Mouse (Mus musculus) thymus, adult 18-20 months (tissue): ENCODE data around the gene Tdp2.
A peak's percentile ranks its signal among the peaks of the same experiment; 100 is the strongest.

Experiments used
- DNase-seq, 2 experiments: peaks; one replicate each; pipeline ENCODE4 v3.0.0; 2022; ENCODE audit warnings: mixed read lengths in 2 of 2

Gene Tdp2

DNA sequence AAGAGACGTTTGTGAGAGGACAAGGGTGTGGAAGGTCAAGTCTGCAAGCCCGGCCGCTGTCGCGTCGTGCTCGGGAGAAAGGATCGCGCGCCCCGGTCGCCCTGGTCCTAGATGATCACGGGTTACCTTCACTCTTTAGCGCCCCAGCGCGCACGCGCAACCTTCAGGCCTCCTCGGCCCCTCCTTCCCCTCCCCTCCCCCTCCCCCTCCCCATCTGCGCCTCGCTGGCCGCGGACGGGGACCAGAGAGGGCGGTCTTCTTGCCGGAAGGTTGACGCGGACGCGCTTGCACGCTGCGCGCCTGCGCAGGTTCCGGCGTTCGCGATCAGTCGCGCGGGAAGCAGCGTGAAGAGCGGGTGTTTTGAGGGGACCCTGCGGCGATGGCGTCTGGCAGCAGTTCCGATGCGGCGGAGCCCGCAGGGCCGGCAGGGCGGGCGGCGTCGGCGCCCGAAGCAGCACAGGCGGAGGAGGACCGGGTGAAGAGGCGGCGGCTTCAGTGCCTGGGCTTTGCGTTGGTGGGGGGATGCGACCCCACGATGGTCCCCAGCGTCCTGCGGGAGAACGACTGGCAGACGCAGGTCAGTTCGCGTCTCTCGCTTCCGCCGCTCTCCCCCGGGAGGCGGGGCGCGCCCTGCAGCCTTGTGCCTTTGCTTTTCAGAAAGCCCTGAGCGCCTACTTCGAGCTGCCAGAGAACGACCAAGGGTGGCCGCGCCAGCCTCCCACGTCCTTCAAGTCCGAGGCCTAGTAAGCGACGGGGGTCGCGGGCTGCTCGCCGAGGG lies at the start of gene Tdp2, which contains the start of gene Acot13:
Gene Tdp2 (plus strand): TSS at position 327 of the 778 bp plus-strand sequence.
Gene Acot13 (minus strand): TSS at position 188 of the 778 bp plus-strand sequence.
- peak; percentile 91 for DNase-seq

DNA sequence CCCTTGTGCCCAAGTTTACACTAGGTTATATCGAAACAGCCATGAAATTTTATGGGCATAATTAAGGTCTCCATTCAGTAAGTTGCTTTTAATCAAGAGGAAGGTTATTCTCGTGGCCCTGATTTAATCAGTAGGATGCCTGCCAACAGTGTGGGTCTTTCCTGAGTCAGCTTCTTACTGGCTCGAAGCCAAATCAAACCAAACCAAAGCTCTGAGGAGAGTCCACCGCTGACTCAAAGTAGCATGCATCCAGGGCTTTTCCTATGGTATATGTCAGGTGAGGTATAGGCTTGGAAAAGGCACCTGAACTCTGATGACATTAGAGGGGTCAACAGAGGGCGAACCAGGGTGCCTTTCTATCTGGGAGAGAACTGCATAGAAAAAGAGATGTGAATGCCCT lies 49.6 kb upstream of the Tdp2 start:
- no peak for DNase-seq

- DNase-seq, result peak; percentile 48 to 66
Observed at GRCm38 (mm10) chr13:24786014-24786490, 45.4 kb upstream of the Tdp2 start.

- DNase-seq, result no peak
Observed at GRCm38 (mm10) chr13:24787477-24787876, 44.0 kb upstream of the Tdp2 start.

DNA sequence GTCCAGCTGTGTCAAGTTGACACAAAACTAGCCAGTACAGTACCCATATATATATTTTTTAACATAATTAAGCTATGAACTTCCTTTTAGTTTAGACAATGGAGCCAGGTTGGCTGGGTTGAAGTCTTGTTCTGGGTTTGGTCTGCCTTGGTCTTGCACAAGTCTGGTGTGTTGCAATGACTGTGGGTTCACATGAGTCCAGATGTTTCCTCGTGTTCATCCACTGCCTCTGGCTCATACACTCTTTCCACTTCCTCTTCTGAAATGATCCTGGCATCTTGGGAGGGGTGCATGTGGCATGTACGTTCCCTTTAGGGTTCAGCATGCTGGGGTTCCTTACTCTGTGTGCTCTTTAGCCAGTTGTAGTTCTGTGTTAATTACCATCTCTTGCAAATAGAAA lies 40.1 kb upstream of the Tdp2 start:
- no peak for DNase-seq

DNA sequence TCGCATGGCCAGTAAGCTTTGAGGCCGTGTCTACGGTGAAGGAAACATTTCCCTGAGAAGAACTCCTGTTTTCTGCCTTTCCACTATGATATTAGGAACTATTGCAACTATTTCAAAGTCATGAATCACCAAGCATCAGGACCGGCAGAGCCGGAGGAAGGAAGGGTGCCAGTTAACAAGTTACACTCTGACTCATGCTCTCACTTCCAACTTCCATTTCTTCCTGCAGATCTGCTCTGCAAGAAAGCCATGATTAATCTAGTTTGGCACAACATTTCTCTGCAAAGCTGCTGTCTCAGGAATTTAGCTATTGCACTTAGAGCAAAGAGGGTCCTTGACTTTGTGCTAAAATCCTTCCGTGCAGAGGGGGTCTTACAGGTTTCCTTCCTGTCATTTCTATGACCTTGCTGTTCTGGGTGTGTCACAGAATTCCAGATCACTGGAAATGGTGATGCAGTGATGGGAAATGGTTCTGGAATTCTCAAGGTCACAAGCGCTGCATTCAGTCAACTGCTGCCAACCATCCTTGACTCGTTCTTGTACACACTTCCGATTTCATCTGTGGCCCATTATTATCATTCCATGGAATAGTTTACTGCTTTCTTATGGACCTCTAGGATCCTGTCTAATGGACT lies 39.0 kb upstream of the Tdp2 start:
- DNase-seq, result no peak

DNA sequence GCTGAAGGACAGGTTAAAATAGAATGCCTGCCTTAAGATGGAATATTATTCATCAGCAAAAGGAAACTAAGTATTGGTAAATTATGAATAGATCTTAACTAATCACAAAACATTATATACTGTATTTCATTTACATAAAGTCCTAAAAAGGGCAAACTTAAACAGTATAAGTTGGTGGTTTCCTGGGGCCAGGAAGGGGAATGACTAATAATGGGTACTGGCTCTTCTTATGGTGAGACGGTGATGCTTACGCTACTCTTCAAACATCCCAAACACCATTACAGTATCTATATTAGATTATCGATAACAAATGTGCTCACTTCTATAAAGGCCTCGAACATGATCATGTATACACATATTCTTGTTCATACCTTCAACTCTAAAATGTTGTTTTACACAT lies 32.8 kb upstream of the Tdp2 start:
- no peak for DNase-seq

- DNase-seq, result no peak
Observed at GRCm38 (mm10) chr13:24799378-24799777, 32.1 kb upstream of the Tdp2 start.

DNA sequence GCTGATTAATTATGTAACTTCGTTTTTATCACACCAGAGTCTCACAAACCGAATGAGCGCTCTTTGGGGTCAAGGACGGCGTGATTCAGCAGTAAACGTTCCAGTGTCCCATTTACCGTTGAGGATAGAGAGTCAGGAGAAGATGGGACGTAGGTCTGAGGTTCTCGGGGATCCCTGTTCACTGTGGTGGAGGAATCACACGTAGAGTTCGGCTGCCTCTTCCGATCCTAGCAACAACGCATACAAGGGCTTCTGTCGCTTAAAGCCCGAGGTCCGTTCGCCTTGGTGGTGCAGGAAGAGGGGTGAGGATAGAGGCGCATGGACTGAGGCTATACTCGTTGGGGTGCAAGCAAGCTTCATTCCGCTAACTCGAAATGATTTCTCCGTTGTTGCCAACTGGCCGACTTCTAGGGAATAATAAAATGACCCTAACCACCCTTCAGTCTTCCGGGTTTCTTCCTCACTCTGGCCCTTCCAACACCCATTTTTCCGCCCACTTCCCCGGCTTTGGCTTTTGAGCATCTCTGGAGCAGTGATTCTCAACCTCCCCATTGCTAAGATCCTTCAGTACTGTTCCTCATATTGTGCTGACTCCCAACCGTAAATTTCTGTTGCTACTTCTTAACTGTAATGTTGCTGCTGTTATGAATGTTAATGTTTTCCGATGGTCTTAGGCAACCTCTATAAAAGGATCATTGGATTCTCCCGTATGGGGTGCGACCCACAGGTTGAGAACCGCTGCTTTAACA lies 31.4 kb upstream of the Tdp2 start:
- DNase-seq, result peak; percentile 13 to 42

DNA sequence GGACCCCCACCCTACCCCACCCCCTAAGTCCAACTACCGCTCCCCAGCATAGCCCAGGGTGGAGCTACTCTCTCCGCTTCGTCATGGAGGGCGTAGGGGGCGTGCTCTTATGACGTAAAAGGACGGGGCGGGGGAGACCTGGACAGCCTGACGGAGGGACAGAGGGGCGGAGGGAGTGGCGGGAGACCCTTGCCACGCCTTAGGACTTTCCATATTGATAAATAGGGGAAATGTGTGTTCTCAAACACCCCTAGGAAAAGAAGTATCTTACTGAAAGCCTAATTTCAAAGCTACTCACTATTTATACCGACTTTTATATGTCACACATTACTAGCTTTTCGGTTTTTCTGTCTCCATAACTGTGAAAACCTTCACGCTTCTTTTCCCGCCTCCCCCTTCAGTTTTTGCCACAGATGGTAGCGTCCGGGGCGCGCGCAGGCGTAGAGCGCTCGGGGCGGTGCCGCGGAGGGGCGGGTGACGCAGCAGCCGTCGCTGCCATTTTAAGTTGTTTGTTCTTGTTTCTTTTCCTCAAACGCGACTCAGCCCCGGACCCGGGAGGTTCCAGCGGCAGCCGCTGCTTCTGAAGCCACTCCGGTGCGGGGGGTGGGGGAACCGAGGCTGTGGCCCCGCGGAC lies 30.7 kb upstream of the Tdp2 start:
- DNase-seq, result peak; percentile 96 to 97

GRCm38 (mm10) chr13:24801308-24801921 lies 30.1 kb upstream of the Tdp2 start, which contains the start of gene BC005537:
Gene BC005537 (plus strand): TSS chr13:24801657.
- DNase-seq, result no peak

GRCm38 (mm10) chr13:24802131-24802691 lies 29.3 kb upstream of the Tdp2 start:
- DNase-seq, result peak; percentile 28 to 35

DNA sequence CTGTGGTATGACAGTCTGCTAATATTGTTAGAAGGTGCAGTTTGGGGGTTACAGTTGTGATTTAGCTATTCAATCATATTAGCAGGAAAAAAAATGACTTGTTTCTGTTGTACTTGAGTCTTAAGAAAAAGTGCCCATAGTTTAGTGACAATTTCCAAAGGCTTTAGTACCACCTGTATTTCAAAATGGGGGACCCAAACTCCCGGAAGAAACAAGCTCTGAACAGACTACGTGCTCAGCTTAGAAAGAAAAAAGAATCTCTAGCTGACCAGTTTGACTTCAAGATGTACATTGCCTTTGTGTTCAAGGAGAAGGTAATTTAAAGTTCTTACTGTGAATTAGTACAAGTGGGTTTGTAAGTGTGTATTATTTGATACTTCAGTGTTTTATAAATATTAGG lies 28.3 kb upstream of the Tdp2 start:
- DNase-seq, result no peak

GRCm38 (mm10) chr13:24806079-24806478 lies 25.4 kb upstream of the Tdp2 start:
- no peak for DNase-seq

DNA sequence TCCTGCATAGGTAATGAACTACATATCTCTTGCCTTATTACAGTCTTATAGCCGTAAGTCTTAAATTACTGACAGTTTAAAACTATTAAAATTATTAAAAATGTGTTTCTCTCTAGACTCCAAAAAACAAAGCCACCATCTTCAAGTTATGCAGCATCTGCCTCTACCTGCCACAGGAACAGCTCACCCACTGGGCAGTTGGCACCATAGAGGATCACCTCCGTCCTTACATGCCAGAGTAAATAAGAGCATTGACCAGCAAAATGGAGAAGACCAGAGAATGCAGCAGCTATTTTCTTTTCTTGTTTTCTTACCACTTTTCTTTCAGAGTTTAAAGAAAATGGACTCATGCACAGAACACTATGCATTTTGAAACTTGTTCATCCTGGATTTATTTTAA lies 19.0 kb upstream of the Tdp2 start:
- DNase-seq, result no peak

GRCm38 (mm10) chr13:24814616-24815015 lies 16.9 kb upstream of the Tdp2 start:
- no peak for DNase-seq

DNA sequence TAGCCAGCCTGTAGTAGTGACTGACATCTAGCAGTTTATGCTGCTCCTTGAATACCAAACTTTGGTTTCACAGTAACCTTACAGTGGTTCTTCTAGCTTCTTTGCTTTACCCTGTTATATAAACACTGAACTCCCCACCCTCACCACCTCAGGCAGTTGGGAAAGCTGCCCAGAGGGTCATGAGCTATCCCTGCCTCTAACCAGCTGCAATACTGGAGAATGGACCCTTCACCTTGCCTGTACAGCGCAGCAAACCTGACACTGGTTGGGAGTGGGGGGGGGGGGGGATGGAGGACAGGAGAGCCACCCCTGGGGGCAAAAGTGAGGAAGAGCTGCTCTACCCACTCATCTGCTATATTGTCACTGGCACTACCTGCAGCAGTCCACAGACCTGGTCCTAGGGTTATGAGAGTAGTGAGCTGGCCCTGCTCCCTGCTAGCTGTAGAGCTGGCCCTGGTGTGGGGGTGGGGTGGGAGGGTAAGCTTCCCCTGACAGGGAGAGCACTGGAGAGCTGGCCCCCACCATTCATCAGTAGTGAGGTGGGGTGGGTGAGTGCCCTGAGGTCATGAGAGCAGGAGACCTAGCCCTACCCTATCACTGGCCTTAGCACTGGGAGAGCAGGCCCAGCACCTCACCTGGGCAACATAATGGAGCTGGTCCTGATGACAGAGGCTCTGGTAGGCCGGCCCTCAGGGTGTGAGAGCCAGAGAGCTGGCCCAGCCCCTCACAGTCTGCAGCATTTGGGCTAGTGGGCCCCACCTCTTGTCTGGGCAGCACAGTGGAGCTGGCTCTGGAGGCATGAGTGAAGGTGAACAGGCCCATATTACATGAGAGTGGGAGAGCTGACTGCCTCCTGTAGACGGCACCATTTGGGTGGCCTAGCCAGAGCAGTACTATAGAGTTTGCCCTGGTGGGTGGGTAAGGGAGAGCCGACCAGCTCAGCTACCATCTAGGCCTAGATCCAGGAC lies 15.1 kb upstream of the Tdp2 start:
- no peak for DNase-seq

DNA sequence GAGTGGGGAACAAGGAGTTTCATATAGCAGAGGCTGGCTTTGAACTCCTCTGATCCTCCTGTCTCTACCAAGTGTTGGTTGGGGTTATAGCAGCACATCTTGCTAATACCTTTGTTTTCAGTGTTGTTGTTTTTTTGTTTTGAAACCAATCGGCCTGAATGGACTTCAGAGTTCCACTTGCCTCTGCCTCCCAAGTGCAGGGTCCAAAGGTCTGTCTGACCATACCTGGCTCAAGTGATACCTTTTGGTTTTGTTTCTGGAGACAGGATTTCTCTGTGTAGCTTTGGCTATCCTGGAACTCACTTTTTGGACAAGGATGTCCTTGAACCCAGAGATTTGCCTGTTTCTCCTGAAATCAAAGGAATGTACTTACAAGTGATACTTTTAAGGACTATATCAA lies 11.5 kb upstream of the Tdp2 start:
- no peak for DNase-seq

DNA sequence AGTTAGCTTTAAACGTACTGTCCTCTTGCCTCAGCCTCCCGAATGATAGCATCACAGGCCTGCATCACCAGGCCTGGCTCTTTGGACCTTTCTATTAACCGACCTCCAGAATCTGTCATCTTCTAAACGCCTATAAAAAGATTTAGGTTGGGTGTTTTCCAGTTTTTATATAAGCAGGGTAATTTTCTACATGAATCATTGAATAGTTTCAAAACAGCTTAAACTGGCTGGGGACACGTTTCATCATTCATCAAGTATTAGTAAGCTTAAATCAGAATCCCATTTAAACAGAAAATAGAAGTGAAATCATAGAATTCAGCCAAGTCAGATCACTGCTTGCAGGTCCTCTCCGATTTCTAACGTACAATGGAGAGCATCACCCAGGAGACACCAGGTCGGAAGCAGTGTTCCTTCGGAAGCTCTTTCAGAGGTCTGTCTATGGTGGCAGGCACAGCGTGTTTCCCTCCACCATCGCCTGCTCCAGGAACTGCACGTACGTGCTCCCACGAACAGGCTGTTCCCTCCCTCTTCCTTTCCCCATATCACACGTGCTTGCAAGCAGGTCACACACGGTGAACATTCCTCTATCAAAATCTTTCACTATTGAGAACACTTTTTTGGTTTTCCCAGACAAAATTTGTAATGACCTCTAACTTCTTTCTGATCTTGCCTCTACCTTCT lies 8.7 kb upstream of the Tdp2 start:
- DNase-seq, result no peak

GRCm38 (mm10) chr13:24824647-24825046 lies 6.8 kb upstream of the Tdp2 start:
- no peak for DNase-seq
